Mouse (Mus musculus) heart, adult 2 months (tissue): ENCODE measurements around the gene Dis3l2. TPM values are rescaled to one million over a fixed set of nuclear protein-coding genes. Genes with fewer than 3 reads are reported as not detected.

Experiments used
- DNase-seq, 2 experiments: peaks; one replicate each; pipeline ENCODE4 v3.0.0; 2021
- H3K27ac ChIP-seq: fragments of 200-600 bp; 2 replicates; pipeline ENCODE4 v1.8.1; 2022
- H3K27me3 ChIP-seq: fragments of 200-500 bp; 2 replicates; pipeline ENCODE4 v1.6.1; 2012; ENCODE audit warnings: mild to moderate bottlenecking, low read length, inconsistent platforms, mixed read lengths; ENCODE audit not compliant: control insufficient read depth, insufficient read depth
- H3K36me3 ChIP-seq: fragments of 200-500 bp; 2 replicates; pipeline ENCODE4 v1.6.1; 2012; ENCODE audit warnings: low read length, inconsistent platforms; ENCODE audit not compliant: control insufficient read depth, insufficient read depth
- H3K4me1 ChIP-seq: fragments of 200-500 bp; 2 replicates; pipeline ENCODE4 v1.6.1; 2011; ENCODE audit warnings: low read length; ENCODE audit not compliant: control insufficient read depth, insufficient read depth
- H3K4me3 ChIP-seq: fragments of 200-600 bp; 2 replicates; pipeline ENCODE4 v1.8.1; 2022
- H3K79me2 ChIP-seq: fragments of 200-500 bp; replicated peaks from 2 replicates; pipeline ENCODE4 v1.6.1; 2012; ENCODE audit warnings: mild to moderate bottlenecking, inconsistent platforms, low read length, moderate library complexity, mixed read lengths; ENCODE audit not compliant: control insufficient read depth, insufficient read depth
- H3K9ac ChIP-seq: fragments of 200-500 bp; 2 replicates; pipeline ENCODE4 v1.6.1; 2012; ENCODE audit warnings: low read depth, mild to moderate bottlenecking, control low read depth, inconsistent platforms, low read length, mixed read lengths
- CTCF ChIP-seq: fragments of 200-600 bp; IDR thresholded peaks from 2 replicates; pipeline ENCODE4 v1.8.1; 2022; ENCODE audit warnings: antibody characterized with exemption, mild to moderate bottlenecking, moderate library complexity
- EP300 ChIP-seq: fragments of 200-500 bp; IDR thresholded peaks from 2 replicates; pipeline ENCODE4 v1.6.1; 2011; ENCODE audit warnings: low read depth, low read length, control low read depth; ENCODE audit not compliant: insufficient read depth
- POLR2A ChIP-seq: fragments of 200-500 bp; IDR thresholded peaks from 2 replicates; pipeline ENCODE4 v1.6.1; 2011; ENCODE audit warnings: mild to moderate bottlenecking, low read depth, low read length, control low read depth; ENCODE audit not compliant: insufficient read depth
- WGBS: fragments of 180-500 bp; shearing (Covaris S2); methylation state at CpG from one replicate; pipeline ENCODE4 v1.1.7; 2018; 5-methylcytosine and 5-hydroxymethylcytosine counted together
- intact Hi-C: fragments of 180-260 bp; cut with DNase I; formaldehyde crosslinking; loops from one replicate; pipeline ENCODE4 v1.15.1; 2025
- polyA plus RNA-seq: library from polyadenylated mRNA; depleted of rRNA; stranded (reverse); fragments of >200 nt; gene quantifications from 2 replicates; pipeline ENCODE4 v1.2.3, GENCODE M21; 2012
- total RNA-seq, 2 experiments: library from RNA; stranded (reverse); gene quantifications; 2 replicates each; pipeline ENCODE4 v1.2.3; 2021

The Dis3l2 gene
- total and polyA plus RNA-seq, 3 experiments: 7.8 to 10.2 (median 9.0) TPM

GRCm38 (mm10) chr1:86801241-86801640 lies 97.6 kb downstream of the Dis3l2 start:
- Histone ChIP-seq H3K9ac (no peak overlapping the region), H3K4me3 (no peak overlapping the region), H3K27ac (no peak overlapping the region), H3K79me2 (no peaks in the 10 kb centered on the region), H3K36me3 (no peaks in the 10 kb centered on the region), H3K27me3 (no peaks in the 10 kb centered on the region), H3K4me1 (no peaks in the 10 kb centered on the region)
- no peak for TF ChIP-seq POLR2A
- intact Hi-C loops: no loop called here
- 93% methylated on average over 2 of the region's 2 CpGs for WGBS
- no peak for DNase-seq

DNA sequence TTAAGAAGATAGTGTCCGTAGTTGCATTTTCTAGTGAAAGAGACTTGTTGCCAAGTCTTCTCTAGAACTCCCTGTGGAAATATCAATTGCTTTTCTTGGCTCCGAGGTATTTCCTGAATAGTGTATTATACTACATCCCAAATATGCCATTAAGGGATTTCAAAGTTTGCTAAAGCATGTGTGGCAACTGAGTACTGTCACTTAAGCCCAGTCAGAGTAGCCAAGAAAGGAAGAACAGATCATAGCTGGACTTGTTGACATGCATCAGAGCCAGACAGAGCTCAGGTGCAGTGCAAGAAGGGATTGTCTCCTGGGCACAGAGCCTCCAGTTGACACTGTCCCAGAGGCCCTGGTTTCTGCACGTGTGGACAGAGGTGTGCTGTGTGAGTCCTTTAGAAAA lies 108.1 kb downstream of the Dis3l2 start:
- H3K4me1 ChIP-seq: peaks cover 1% of the 10 kb centered on the region; the same call in 1 of the 2 replicates
- no peak overlapping the region for H3K9ac ChIP-seq
- no peak for TF ChIP-seq POLR2A
- TF ChIP-seq CTCF: no peak
- TF ChIP-seq EP300: no peak
- H3K4me3 ChIP-seq: no peak overlapping the region
- H3K27me3 ChIP-seq: no peaks in the 10 kb centered on the region
- H3K36me3 ChIP-seq: no peaks in the 10 kb centered on the region
- intact Hi-C loops: no loop called here
- H3K79me2 ChIP-seq: no peaks in the 10 kb centered on the region
- WGBS: 30% methylated on average over 3 of the region's 3 CpGs
- DNase-seq: no peak
- no peak overlapping the region for H3K27ac ChIP-seq

- 23% methylated on average over 1 of the region's 1 CpGs for WGBS
- Histone ChIP-seq H3K4me1 (no peaks in the 10 kb centered on the region), H3K79me2 (no peaks in the 10 kb centered on the region)
These were observed 118.7 kb downstream of the Dis3l2 start for GRCm38 (mm10) chr1:86822266-86822665.

GRCm38 (mm10) chr1:86834351-86834987 lies 130.9 kb downstream of the Dis3l2 start:
- peaks cover 1% of the 10 kb centered on the region for H3K4me1 ChIP-seq
- intact Hi-C loops: no loop called here
- WGBS: 74% methylated on average over 2 of the region's 2 CpGs
- H3K27me3 ChIP-seq: no peaks in the 10 kb centered on the region
- H3K79me2 ChIP-seq: no peaks in the 10 kb centered on the region
- no peak for TF ChIP-seq CTCF
- TF ChIP-seq POLR2A: no peak
- no peak for TF ChIP-seq EP300
- H3K27ac ChIP-seq: no peak overlapping the region
- no peak overlapping the region for H3K4me3 ChIP-seq
- H3K9ac ChIP-seq: no peak overlapping the region
- H3K36me3 ChIP-seq: peaks cover 6% of the 10 kb centered on the region; the same call in 1 of the 2 replicates
- DNase-seq: no peak

More at GRCm38 (mm10) chr1:86822266-86822665, 118.7 kb downstream of the Dis3l2 start:
- 0 out of 2 replicates have a peak, but pooled peaks cover 2% of the 10 kb centered on the region for H3K36me3 ChIP-seq
- intact Hi-C loops: no loop called here
- TF ChIP-seq POLR2A (no peak), CTCF (no peak), EP300 (no peak)
- no peak for DNase-seq
- no peaks in the 10 kb centered on the region for H3K27me3 ChIP-seq
- H3K27ac ChIP-seq: no peak overlapping the region
- H3K9ac ChIP-seq: no peak overlapping the region
- no peak overlapping the region for H3K4me3 ChIP-seq

- Histone ChIP-seq H3K4me1 (peaks cover 1% of the 10 kb centered on the region), H3K27ac (no peak overlapping the region), H3K36me3 (peaks cover 6% of the 10 kb centered on the region; the same call in 1 of the 2 replicates), H3K9ac (no peak overlapping the region), H3K27me3 (no peaks in the 10 kb centered on the region), H3K79me2 (no peaks in the 10 kb centered on the region), H3K4me3 (no peak overlapping the region)
- TF ChIP-seq EP300 (no peak), POLR2A (no peak), CTCF (no peak)
- no peak for DNase-seq
- 51% methylated on average over 2 of the region's 2 CpGs for WGBS
- intact Hi-C loops: no loop called here
These were observed 131.4 kb downstream of the Dis3l2 start for GRCm38 (mm10) chr1:86834988-86835387.

GRCm38 (mm10) chr1:86850754-86851153 lies 147.1 kb downstream of the Dis3l2 start:
- Histone ChIP-seq H3K36me3 (no peaks in the 10 kb centered on the region), H3K27ac (no peak overlapping the region), H3K79me2 (no peaks in the 10 kb centered on the region), H3K4me3 (no peak overlapping the region), H3K4me1 (no peaks in the 10 kb centered on the region), H3K27me3 (no peaks in the 10 kb centered on the region), H3K9ac (no peak overlapping the region)
- intact Hi-C loops: no loop called here
- no peak for DNase-seq
- TF ChIP-seq POLR2A (no peak), CTCF (no peak), EP300 (no peak)
- 73% methylated on average over 2 of the region's 2 CpGs for WGBS
